Mouse (Mus musculus) neural tube, embryonic 10.5 days (tissue): ENCODE data around the gene Psme2.

Experiments used
- DNase-seq: peaks from one replicate; pipeline ENCODE4 v3.0.0-alpha.2; 2017; ENCODE audit warnings: low spot score; ENCODE audit errors: extremely low spot score

Psme2 gene

DNA sequence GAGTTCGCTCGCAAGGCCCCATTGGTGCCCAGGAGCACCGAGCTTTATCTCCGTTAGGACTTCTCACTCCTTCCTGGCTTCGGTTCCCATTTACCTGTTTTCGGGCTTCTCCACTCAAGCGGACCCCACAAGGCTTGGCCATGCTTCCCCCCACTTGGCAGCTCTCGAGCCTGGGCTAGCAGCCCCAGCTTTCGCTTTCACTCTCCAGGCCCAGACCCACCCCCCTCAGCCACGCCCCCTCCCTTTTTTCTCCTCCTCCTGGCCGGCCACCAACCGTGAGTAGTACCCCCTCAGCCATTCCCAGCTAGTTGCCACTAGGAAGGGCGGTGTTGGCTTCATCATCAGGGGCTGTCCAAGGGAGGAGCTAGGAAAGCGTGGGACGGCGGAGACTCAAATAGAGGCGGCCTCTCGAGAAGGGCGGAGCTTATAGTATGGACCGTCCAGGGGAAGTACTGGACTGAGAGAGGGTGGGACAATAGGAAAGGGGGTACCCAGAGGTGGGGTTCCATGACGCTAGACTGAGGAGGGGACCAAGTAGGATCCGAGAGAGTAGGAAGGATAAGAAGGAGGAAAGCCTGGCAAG lies at the start of gene Psme2:
Gene Psme2, minus strand, starts transcription at position 366 of the 583 bp plus-strand sequence.
- peak; percentile 86 for DNase-seq

DNA sequence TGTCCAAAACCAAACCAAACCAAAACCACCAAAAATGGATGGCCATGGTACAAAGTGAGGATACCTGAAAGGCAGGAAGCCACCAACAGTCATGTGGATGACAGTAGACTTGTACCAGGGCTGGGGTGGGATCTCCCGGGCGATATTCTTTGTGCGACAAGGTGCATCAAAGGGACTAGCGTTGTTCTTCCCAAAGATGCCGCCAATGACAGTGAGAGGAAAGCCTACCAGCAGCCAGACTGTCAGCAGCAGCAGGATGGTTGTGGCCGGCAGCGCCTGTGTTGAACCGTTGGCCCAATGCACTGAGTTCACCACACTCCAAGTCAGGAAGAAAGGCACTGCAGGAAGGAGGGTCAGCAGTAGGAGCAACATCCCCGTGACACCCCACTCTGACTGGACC lies 46.9 kb upstream of the Psme2 start, which contains the start of gene Gm49378:
Gene Gm49378, minus strand, starts transcription at position 101 of the 400 bp plus-strand sequence.
- DNase-seq, result no peak

DNA sequence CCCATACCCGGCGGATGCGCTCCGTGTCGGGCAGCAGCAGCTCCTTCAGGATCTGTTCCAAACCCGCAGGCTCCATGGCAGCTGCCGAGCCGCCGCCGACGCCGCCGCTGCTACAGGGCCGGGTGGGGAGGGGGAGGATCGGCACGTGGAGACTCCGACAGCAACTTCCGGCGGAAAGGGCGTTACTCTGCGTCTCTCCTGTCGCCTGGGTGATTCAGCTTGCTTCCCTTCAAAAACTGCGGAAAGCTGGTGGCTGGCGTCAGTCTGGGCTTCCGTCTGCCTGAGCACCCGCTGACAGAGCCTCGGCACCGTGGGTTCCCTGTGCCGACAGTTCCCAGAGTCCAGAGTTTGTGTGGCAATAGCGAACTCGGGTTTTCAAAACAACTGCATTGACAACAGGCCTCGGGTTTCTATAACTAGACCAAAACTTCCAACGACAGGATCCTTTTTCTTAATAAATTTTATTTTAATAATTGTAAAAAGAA lies 44.7 kb upstream of the Psme2 start, which contains the start of gene Ipo4:
Gene Ipo4, minus strand, starts transcription at position 435 of the 485 bp plus-strand sequence.
- DNase-seq, result peak; percentile 92

DNA sequence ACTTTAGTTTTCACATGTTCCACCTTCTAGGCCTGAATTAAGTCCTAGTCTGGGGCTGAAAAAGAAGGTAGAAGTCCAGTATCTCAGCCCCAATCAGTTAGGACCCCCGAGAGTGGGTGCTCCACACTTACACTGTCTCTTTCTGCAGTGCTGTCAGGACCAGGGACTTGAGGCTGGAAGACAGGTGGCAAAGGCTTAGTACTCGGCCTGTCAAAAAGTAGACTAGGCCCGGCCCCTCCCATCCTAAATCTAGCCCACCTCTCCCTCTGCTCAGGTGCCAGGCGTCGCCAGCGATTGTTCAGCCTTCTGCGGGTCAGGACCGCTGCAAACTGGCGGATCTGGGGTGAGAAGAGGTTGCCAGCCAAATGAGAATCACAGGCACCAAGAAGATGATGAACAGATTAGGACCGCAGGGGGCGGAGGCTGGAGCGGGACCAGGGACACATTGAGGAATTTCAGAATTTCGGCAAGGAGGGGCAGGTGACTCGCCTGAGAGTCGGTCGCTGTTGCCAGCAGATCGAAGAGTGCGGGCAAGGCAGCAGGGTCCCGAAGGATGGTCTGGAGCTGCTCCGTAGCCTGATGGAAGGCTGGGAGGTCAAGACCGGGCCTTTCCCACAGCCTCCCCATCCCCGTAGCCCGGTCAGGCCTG lies 44.1 kb upstream of the Psme2 start:
- no peak for DNase-seq

DNA sequence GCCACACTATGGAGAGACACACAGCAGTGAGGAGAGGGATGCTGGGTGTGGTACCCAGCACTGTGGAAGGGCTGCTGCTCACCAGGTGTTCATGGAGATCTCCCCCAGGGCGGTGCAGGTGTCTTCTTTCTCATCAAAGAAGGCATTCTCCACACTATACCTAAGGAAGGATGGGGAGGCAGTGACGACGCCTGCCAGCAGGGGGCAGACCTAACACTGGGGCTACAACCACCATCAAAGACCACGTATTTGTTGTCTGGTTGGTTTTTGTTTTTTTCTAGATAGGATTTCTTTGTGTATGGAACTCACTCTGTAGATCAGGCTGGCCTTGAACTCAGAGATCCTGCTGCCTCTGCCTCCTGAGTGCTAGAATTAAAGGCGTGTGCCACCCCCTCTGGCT lies 38.4 kb upstream of the Psme2 start:
- DNase-seq, result peak; percentile 24

DNA sequence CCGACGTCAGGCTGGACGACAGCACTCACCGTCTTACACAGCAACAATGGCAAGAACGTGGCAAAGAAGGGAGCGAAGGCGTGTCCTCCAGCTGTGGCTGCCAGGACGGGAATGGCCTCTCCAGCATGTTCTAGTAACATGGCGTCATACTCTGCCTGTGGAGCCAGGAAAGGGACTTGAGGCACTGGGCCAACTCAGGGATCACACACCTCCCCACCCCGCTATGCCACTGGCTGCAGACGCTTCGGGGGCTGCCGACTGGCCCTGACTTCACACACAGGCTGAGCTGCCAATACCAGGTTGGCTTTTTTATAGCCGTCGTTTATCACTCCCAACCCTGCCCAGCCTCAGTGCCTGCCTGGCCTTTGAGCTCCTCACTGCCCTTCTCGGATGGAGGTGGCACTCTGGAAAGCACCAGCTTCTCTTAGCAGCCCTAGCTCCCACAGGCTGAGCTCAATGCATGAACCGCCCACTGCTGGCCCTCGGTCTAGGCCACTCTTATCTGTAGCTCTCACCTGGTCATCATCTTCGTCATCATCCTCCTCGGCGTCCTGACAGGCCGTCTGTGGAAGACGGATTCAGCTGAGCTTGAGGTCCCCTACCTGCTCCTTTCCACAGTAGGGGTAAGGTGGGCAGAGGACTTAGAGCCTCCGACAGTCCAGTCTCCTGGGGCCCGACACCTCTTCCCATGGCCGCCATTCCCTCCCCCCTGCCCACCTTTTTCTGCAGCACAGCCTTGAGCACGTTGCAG lies 37.3 kb upstream of the Psme2 start:
- DNase-seq, result no peak

DNA sequence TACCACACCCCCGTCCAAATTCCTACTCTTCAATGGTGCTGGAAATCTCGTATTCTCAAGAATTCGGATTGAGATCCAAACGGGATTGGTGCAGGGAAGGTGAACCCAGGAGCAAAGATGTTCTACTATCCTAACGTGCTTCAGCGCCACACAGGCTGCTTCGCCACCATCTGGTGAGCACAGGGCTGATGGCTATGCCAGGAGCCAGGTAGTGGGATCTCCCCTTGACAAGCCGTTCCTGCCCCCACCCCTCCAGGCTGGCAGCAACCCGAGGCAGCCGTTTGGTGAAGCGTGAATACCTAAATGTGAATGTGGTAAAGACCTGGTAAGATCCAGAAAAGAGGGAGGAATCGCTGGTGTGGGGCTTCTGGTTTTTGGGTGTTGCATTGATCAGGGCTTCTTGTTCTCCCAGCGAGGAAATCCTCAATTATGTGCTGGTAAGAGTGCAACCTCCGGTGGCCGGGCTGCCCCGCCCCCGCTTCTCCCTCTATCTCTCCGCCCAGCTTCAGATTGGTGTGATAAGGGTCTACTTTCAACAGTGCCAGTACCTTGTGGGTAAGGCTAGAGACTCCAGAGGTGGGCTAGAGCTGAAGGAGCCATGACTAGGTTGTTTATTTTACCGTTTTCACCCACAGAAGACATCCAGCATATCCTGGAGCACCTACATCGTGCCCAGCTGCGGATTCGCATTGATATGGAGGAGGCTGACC lies 27.7 kb upstream of the Psme2 start:
- DNase-seq, result no peak

DNA sequence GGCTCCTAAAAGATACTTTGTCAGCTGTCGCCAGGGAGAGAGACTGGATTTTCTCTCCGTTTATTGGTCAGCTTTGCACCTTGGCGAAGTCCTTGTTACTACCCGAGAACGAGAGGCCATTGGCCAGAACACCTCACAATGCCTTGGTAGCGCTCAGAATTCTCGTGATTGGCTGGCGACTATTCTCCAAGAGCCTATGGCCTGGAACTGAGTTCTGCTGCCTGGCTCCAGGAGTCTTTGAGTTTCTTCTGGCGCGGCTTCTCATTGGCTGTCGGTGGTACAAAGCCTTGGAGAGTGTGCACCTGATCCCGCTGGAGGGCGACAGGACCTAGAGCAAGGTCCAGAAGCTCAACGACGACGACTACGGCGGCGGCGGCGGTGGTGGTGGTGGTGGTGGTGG lies 26.9 kb upstream of the Psme2 start, which contains the start of gene Rec8:
Gene Rec8, plus strand, starts transcription at position 216 of the 400 bp plus-strand sequence.
- peak; percentile 54 for DNase-seq

DNA sequence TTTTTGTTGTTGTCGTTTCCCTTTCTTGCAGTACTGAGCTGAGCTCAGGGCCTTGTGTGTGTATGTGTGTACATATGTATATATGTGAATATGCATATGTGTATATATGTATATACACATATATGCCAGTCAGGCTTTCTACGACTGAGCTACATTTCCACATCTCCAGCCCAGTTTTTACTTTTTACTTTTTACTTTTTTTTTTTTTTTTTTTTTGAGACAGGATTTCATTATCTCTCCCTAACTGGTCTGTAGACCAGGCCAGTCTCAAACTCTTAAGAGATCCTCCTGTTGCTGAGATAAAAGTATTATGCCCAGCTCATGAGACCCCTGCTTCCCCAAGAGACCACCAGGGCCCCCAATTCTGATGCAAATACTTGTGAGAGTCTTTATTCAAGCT lies 25.9 kb upstream of the Psme2 start:
- DNase-seq, result no peak

DNA sequence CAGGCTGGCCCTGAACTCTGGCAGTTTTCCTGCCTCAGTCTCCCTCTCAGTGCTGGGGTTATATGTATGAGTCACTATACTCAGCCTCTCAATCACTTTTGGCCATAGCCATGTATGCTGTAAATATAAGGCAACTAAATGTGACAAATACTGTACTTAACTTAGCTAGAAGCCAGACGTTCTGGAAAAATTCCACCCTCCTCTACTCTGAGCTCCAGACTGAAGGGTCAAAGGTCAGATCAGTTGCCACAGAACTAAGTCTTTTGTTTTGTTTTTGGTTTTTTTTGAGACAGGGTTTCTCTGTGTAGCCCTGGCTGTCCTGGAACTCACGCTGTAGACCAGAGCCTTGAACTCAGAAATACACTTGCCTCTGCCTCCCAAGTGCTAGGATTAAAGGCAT lies 25.0 kb upstream of the Psme2 start:
- no peak for DNase-seq

DNA sequence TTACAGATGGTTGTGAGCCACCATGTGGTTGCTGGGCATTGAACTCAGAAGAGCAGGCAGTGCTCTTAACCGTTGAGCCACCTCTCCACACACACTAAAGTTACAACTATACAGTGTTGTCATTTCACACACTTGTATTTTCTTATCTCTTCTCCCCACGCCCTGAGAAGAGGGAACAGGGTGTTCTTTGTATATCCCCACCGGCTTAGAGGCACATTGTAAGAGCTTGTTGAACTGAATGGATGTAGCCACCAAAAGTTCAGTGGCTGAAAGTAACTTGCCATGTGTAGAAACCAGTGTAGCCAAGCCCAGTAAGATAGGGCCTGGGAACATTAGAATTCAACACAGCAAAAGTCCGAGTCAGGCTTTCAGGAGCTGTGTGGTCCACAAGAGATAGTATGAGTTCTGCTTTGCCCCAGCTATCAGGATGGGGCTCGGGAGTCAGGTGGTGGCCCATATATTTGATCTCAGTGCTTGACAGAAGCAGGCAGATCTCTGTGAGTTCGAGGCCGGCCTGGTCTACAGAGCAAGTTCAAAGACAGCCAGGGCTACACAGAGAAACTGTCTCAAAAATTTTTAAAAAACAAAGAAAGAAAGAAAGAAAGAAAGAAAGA lies 23.8 kb upstream of the Psme2 start:
- no peak for DNase-seq

DNA sequence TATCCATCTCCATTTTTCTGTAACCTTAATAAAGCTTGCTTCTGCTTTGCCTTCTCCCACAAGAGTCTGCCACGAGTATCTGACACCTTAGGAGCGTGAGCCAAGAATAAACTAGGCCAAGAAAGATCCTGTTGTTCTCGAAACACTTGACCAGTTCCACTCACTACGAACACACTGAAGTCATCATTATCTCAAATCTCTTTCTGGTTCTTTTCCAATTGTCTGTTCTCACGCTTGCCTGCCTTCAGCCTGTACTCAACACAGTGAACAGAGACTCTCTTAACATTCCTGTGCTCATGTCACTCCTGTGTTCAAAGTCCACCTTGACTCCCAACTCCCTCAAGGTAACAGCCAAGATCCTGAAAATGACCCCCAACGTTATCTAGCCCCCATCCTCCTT lies 22.4 kb upstream of the Psme2 start:
- DNase-seq, result no peak

DNA sequence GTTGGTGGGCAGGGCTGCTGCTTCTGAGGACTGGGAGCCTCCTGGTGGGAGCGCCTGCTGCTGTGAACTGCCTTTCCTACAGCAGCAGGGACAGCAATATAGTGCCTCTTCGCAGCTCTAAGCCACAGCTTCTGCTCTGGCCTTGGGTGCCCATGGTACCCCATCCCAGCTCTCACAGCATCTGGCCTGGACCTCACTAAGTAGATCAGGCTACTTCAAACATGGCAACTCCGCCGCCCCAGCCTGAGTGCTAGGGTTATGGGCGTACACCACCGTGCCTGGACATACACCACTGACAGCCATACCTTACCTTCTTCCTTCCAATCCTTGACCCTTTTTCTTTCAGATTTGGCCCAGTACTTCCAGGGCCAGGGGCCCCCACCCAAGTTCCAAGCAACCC lies 17.4 kb upstream of the Psme2 start:
- DNase-seq, result no peak

DNA sequence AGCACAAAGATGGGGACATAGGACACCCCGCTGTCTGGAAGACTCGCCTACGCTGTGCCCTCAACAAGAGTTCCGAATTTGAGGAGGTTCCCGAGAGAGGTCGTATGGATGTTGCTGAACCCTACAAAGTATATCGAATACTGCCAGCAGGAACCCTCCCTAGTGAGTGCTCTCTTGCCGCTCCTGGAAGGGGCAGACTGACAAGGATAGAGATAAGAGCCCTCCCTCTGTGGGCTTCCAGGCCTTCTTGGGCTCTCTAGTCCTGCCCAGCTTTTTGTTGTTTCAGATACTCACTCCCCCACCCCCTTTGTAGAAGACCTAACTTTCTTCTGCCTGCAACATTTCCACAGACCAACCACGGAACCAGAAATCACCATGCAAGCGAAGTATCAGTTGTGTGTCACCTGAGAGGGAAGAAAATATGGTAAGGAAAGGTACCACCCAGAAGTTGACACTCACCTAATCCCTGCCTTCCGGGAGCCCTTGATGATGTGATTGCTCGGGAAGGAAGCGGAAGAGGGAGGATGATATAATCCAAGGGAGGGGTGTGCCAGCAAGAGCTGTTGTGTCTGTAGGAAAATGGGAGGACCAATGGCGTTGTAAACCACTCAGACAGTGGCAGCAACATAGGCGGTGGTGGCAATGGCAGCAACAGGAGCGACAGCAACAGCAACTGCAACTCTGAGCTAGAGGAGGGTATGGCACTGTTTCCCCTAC lies 15.0 kb upstream of the Psme2 start:
- no peak for DNase-seq

DNA sequence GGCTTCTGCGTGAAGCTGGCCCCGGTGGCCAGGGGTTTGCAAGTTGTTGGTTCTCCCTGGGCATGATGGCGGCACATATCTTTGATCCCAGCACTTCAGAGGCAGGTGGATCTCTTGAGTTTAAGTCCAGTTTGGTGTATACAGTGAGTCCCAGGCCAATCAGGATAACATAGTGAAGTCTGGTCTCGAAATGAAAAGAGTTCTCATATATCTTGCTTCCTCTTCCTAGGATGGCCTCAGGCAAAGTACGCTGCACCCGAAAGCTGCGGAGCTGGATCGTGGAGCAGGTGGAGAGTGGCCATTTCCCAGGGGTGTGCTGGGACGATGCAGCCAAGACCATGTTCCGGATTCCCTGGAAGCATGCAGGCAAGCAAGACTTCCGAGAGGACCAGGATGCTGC lies 13.9 kb upstream of the Psme2 start:
- DNase-seq, result no peak

DNA sequence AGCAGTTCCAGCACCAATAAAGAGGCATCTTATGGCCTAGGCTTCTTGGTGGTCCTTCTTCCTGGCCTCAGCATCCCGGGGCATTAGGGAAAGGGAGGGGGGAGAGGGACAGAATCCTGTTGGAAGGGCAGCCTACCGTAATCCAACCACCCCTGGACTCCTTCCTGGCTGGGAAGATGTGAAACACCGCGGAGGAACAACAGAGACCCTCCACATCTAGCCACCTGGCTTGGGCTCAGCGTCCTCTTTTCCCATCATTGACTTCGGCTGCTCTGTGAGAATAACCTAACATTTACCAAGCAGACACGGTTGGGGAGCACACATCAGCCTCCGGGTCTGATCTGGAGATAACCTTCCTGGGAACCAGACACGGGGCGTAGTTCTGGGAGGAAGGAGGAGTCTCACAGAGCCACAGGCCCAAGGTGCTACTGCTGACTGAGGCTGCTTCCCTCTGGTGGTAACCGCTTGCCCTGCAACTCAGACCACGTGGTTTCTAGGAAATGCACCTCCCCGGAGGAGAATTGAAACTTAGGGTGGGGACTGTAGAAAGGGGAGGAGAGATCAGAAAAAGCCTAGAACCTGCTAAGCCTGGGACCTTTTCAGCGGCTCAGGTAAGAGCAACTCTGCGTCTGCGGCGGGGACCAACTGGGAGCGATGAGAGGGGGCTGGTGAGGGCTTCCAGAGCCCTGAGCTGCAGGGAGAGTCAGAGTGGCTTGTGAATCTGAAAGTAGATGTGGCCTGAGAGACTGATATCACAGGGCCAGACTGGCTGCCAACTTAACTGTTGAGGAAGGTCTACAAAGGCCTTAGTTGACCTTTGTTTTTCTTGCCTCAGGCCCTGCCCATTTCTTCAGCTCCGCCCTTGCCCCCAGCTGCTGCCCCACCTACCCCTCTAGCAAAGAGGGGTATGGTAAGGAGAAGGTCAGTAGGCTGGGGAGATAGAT lies 13.0 kb upstream of the Psme2 start:
- peak; percentile 76 for DNase-seq

DNA sequence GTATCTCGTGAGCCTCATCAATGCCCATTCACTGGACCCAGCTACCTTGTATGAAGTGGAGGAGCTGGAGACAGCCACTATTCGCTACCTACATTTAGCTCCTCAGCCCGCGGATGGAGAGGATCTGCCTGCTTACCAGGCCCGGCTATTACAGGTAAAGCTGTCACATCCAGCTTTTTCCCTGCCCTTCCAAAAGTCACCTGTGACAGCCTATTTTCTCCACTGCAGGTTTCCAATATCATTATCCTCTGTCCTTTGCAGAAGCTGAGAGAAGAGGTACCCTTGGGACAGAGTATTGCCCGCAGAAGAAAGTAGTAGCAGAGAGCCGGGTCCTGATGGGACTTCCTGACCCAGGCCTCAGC lies 12.3 kb upstream of the Psme2 start, which contains the start of gene Irf9:
Gene Irf9, plus strand, starts transcription at position 301 of the 362 bp plus-strand sequence.
- DNase-seq, result no peak

DNA sequence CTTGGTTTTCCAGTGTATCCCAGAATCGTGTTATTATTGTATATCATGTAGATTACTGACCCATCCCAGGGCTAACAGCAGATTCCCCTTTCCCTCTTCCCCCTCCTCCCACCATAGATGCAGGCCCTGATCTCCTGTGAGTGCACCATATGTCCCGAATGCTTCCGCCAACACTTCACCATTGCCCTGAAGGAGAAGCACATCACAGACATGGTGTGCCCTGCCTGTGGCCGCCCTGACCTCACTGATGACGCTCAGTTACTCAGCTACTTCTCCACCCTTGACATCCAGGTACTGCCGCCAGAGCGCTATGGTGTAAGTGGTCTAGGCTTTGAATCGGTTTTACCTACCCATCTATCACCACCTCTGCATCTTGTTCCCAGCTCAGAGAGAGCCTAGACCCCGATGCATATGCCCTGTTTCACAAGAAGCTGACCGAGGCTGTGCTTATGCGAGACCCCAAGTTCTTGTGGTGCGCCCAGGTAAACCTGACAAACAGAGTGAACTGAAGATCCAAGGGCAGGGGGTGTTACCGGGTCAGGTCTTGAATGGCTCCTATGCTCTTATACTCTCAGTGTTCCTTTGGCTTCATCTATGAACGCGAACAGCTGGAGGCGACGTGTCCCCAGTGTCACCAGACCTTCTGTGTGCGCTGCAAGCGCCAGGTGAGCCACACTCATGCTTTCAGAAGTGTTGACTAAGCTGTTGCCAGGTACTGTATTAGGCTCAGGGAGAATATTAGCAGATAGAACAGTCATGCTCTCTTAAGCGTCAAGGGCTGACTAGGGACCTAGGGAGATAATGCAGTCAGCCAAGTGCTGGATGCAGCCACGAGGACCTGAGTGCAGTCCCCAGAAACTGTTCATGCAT lies 7.8 kb upstream of the Psme2 start:
- no peak for DNase-seq
